Mouse (Mus musculus): ENCODE measurements around the gene Atp4a. TPM values are rescaled to one million over a fixed set of nuclear protein-coding genes. Genes with fewer than 3 reads are reported as not detected.

Atp4a gene
- polyA plus RNA-seq, 1 experiment from 2014 or later: 0.42 TPM

- Histone ChIP-seq H3K4me1 (ENCODE audit: insufficient read depth) (peaks cover 4% of the 10 kb centered on the region; the same call in 1 of the 2 replicates), H3K36me3 (ENCODE audit: insufficient read depth) (no peaks in the 10 kb centered on the region), H3K4me3 (ENCODE audit: low read depth, low read length) (peak overlapping the region; percentile 30), H3K27ac (ENCODE audit: low read depth) (no peak overlapping the region), H3K4me2 (peak overlapping the region; percentile 62), H3K27me3 (ENCODE audit: insufficient read depth, low read length) (peaks cover 20% of the 10 kb centered on the region; the same call in 1 of the 2 replicates), H3K9ac (no peak overlapping the region), H3K9me3 (ENCODE audit: low read depth, low read length) (no peaks in the 10 kb centered on the region)
- no peak for DNase-seq
- WGBS: 11% methylated on average over 14 of the region's 14 CpGs
- no peak for ATAC-seq (ENCODE audit: insufficient read depth)
- TF ChIP-seq CTCF (IDR thresholded peaks at IDR 0.05; ENCODE audit: low read depth): no peak
These were observed 5.7 kb downstream of the Atp4a start for GRCm38 (mm10) chr7:30717716-30718046.

- Histone ChIP-seq H3K4me1 (ENCODE audit: insufficient read depth) (peaks cover 4% of the 10 kb centered on the region; the same call in 1 of the 2 replicates), H3K4me2 (no peak overlapping the region), H3K9ac (no peak overlapping the region), H3K27me3 (ENCODE audit: insufficient read depth, low read length) (peaks cover 20% of the 10 kb centered on the region; the same call in 1 of the 2 replicates), H3K36me3 (ENCODE audit: insufficient read depth) (no peaks in the 10 kb centered on the region), H3K4me3 (ENCODE audit: low read depth, low read length) (no peak overlapping the region), H3K27ac (ENCODE audit: low read depth) (no peak overlapping the region), H3K9me3 (ENCODE audit: low read depth, low read length) (no peaks in the 10 kb centered on the region)
- 92% methylated on average over 5 of the region's 5 CpGs for WGBS
- ATAC-seq (ENCODE audit: insufficient read depth) (no peak), DNase-seq (no peak)
- TF ChIP-seq CTCF (IDR thresholded peaks at IDR 0.05; ENCODE audit: low read depth): no peak
These were observed 7.7 kb downstream of the Atp4a start for GRCm38 (mm10) chr7:30719669-30720068.

GRCm38 (mm10) chr7:30721286-30721685 is 9.3 kb downstream of the Atp4a start:
- 79% methylated on average over 7 of the region's 7 CpGs for WGBS
- Histone ChIP-seq H3K36me3 (ENCODE audit: insufficient read depth) (no peaks in the 10 kb centered on the region), H3K9me3 (ENCODE audit: low read depth, low read length) (no peaks in the 10 kb centered on the region), H3K4me1 (ENCODE audit: insufficient read depth) (peaks cover 4% of the 10 kb centered on the region; the same call in 1 of the 2 replicates), H3K4me3 (ENCODE audit: low read depth, low read length) (no peak overlapping the region), H3K4me2 (no peak overlapping the region), H3K27me3 (ENCODE audit: insufficient read depth, low read length) (peaks cover 15% of the 10 kb centered on the region; the same call in 1 of the 2 replicates), H3K27ac (ENCODE audit: low read depth) (no peak overlapping the region), H3K9ac (no peak overlapping the region)
- no peak for ATAC-seq (ENCODE audit: insufficient read depth)
- DNase-seq: no peak
- TF ChIP-seq CTCF (IDR thresholded peaks at IDR 0.05; ENCODE audit: low read depth): no peak

GRCm38 (mm10) chr7:30723274-30723953 is 11.4 kb downstream of the Atp4a start:
- no peak for TF ChIP-seq CTCF (IDR thresholded peaks at IDR 0.05; ENCODE audit: low read depth)
- Histone ChIP-seq H3K27me3 (ENCODE audit: insufficient read depth, low read length) (no peaks in the 10 kb centered on the region), H3K27ac (ENCODE audit: low read depth) (no peak overlapping the region), H3K4me1 (ENCODE audit: insufficient read depth) (peaks cover 4% of the 10 kb centered on the region; the same call in 1 of the 2 replicates), H3K9ac (no peak overlapping the region), H3K4me3 (ENCODE audit: low read depth, low read length) (no peak overlapping the region), H3K4me2 (no peak overlapping the region), H3K36me3 (ENCODE audit: insufficient read depth) (peaks cover 9% of the 10 kb centered on the region; the same call in 1 of the 2 replicates), H3K9me3 (ENCODE audit: low read depth, low read length) (no peaks in the 10 kb centered on the region)
- 63% methylated on average over 6 of the region's 6 CpGs for WGBS
- ATAC-seq (ENCODE audit: insufficient read depth) (no peak), DNase-seq (peak; percentile 30)

- no peak for ATAC-seq (ENCODE audit: insufficient read depth)
- H3K4me1 ChIP-seq (ENCODE audit: insufficient read depth): peaks cover 7% of the 10 kb centered on the region; the same call in 1 of the 2 replicates
- H3K27ac ChIP-seq (ENCODE audit: low read depth): no peak overlapping the region
- peak overlapping the region; percentile 85 for H3K9ac ChIP-seq
- no peak for DNase-seq
- peaks cover 14% of the 10 kb centered on the region; the same call in 1 of the 2 replicates for H3K36me3 ChIP-seq (ENCODE audit: insufficient read depth)
- H3K4me3 ChIP-seq (ENCODE audit: low read depth, low read length): peak overlapping the region; percentile 83
- H3K27me3 ChIP-seq (ENCODE audit: insufficient read depth, low read length): no peaks in the 10 kb centered on the region
- H3K4me2 ChIP-seq: peak overlapping the region; percentile 89
- no peak for TF ChIP-seq CTCF (IDR thresholded peaks at IDR 0.05; ENCODE audit: low read depth)
- no peaks in the 10 kb centered on the region for H3K9me3 ChIP-seq (ENCODE audit: low read depth, low read length)
- 77% methylated on average over 6 of the region's 6 CpGs for WGBS
These were observed 16.2 kb downstream of the Atp4a start for GRCm38 (mm10) chr7:30728214-30728613.

- WGBS: 6% methylated on average over 26 of the region's 26 CpGs
- Histone ChIP-seq H3K27me3 (ENCODE audit: insufficient read depth, low read length) (no peaks in the 10 kb centered on the region), H3K4me2 (peak overlapping the region; percentile 89), H3K36me3 (ENCODE audit: insufficient read depth) (peaks cover 18% of the 10 kb centered on the region; the same call in 1 of the 2 replicates), H3K4me1 (ENCODE audit: insufficient read depth) (peaks cover 7% of the 10 kb centered on the region; the same call in 1 of the 2 replicates), H3K9me3 (ENCODE audit: low read depth, low read length) (no peaks in the 10 kb centered on the region), H3K9ac (peak overlapping the region; percentile 85), H3K4me3 (ENCODE audit: low read depth, low read length) (peak overlapping the region; percentile 83), H3K27ac (ENCODE audit: low read depth) (0 out of 2 replicates have a peak overlapping the region, but pooled peaks have one; percentile 4)
- ATAC-seq (ENCODE audit: insufficient read depth) (peak; percentile 57), DNase-seq (no peak)
- no peak for TF ChIP-seq CTCF (IDR thresholded peaks at IDR 0.05; ENCODE audit: low read depth)
These were observed 16.9 kb downstream of the Atp4a start for GRCm38 (mm10) chr7:30728739-30729395.

Measured in lung, embryonic 14.5 days (tissue).